Mouse (Mus musculus) embryonic facial prominence, embryonic 13.5 days (tissue): ENCODE measurements around the gene Alg2. TPM values are rescaled to one million over a fixed set of nuclear protein-coding genes. Genes with fewer than 3 reads are reported as not detected.

Experiments used
- ATAC-seq: fragments of 200-750 bp; cut with Nextera tagmentation; 2 replicates; pipeline ENCODE4 v1.8.0; 2017; ENCODE audit warnings: low read depth; ENCODE audit not compliant: insufficient number of reproducible peaks, insufficient read depth, low FRiP score, low TSS enrichment
- H3K27ac ChIP-seq: fragments of 300-500 bp; sonication (generic); 2 replicates; pipeline ENCODE4 v1.5.1; 2015; ENCODE audit warnings: moderate library complexity, mild to moderate bottlenecking, inconsistent platforms
- H3K27me3 ChIP-seq: fragments of 300-500 bp; sonication (generic); 2 replicates; pipeline ENCODE4 v1.6.1; 2015; ENCODE audit warnings: mild to moderate bottlenecking, inconsistent platforms
- H3K36me3 ChIP-seq: fragments of 300-500 bp; sonication (generic); 2 replicates; pipeline ENCODE4 v1.6.1; 2015; ENCODE audit warnings: mild to moderate bottlenecking, inconsistent platforms
- H3K4me1 ChIP-seq: fragments of 300-500 bp; sonication (generic); 2 replicates; pipeline ENCODE4 v1.6.1; 2015; ENCODE audit warnings: inconsistent platforms
- H3K4me2 ChIP-seq: fragments of 300-500 bp; sonication (generic); 2 replicates; pipeline ENCODE4 v1.6.1; 2015; ENCODE audit warnings: moderate library complexity, mild to moderate bottlenecking, inconsistent platforms
- H3K4me3 ChIP-seq: fragments of 300-500 bp; sonication (generic); 2 replicates; pipeline ENCODE4 v1.5.1; 2015; ENCODE audit warnings: mild to moderate bottlenecking, inconsistent platforms
- H3K9ac ChIP-seq: fragments of 300-500 bp; sonication (generic); 2 replicates; pipeline ENCODE4 v1.6.1; 2015; ENCODE audit warnings: mild to moderate bottlenecking, inconsistent platforms
- H3K9me3 ChIP-seq: fragments of 300-500 bp; sonication (generic); 2 replicates; pipeline ENCODE4 v1.6.1; 2016; ENCODE audit warnings: inconsistent platforms
- WGBS: fragments of 180-500 bp; shearing (Covaris S2); methylation state at CpG from one replicate; pipeline ENCODE4 v1.1.7; 2015; ENCODE audit warnings: mixed read lengths; 5-methylcytosine and 5-hydroxymethylcytosine counted together
- polyA plus RNA-seq: library from polyadenylated mRNA; unstranded; fragments of >200 nt; fragmentation: Nextera tagmentation; extraction: Ambion mirVana; gene quantifications from 2 replicates; pipeline ENCODE4 v1.2.1, GENCODE M21; 2015

Gene Alg2
- polyA plus RNA-seq, 1 experiment from 2014 or later, result 82.7 TPM

DNA sequence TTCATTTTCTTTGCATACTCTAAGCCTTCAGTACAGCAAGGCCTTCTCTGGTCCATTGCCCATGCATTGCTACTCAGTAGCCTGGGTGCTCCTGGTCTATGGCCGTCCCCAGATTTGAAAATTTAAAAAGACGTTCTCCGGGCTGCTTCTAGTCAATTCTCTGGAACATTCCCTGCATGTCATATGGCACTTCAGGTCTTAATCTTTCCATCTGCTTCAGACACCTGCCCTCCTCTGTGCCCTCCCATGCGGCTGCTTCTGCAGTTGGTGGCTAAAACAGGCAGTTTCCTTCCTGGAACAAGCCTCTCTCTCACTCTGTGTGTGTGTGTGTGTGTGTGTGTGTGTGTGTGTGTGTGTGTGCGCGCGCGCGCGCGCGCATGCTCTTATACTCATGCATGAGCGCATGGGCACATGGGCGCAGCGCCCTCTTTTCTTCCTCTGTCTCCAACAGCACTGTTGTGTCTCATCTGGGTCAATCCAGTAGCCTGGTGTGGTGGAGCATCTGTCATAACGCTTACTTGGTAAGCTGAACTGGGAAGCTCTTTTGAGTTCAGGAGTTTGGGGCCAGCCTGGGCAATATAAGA, 48.8 kb downstream of the Alg2 start:
- Histone ChIP-seq H3K27ac (no peak overlapping the region), H3K9me3 (no peaks in the 10 kb centered on the region), H3K4me1 (peaks cover 1% of the 10 kb centered on the region; the same call in 1 of the 2 replicates), H3K4me2 (no peak overlapping the region), H3K27me3 (no peaks in the 10 kb centered on the region), H3K9ac (no peak overlapping the region), H3K4me3 (no peak overlapping the region), H3K36me3 (no peaks in the 10 kb centered on the region)
- ATAC-seq, result no peak
- 90% methylated on average over 16 of the region's 16 CpGs for WGBS

GRCm38 (mm10) chr4:47424376-47424775, 49.8 kb downstream of the Alg2 start:
- Histone ChIP-seq H3K4me3 (no peak overlapping the region), H3K27me3 (no peaks in the 10 kb centered on the region), H3K4me1 (peaks cover 7% of the 10 kb centered on the region; the same call in 1 of the 2 replicates), H3K27ac (no peak overlapping the region), H3K9me3 (no peaks in the 10 kb centered on the region), H3K9ac (no peak overlapping the region), H3K36me3 (no peaks in the 10 kb centered on the region), H3K4me2 (no peak overlapping the region)
- 10% methylated on average over 2 of the region's 2 CpGs for WGBS
- ATAC-seq, result no peak

GRCm38 (mm10) chr4:47422946-47423345, 51.2 kb downstream of the Alg2 start:
- Histone ChIP-seq H3K9me3 (no peaks in the 10 kb centered on the region), H3K27me3 (no peaks in the 10 kb centered on the region), H3K4me1 (peaks cover 7% of the 10 kb centered on the region; the same call in 1 of the 2 replicates), H3K4me2 (no peak overlapping the region), H3K27ac (no peak overlapping the region), H3K36me3 (no peaks in the 10 kb centered on the region), H3K9ac (no peak overlapping the region), H3K4me3 (no peak overlapping the region)
- 86% methylated on average over 3 of the region's 3 CpGs for WGBS
- no peak for ATAC-seq

- Histone ChIP-seq H3K4me2 (no peak overlapping the region), H3K36me3 (no peaks in the 10 kb centered on the region), H3K4me3 (no peak overlapping the region), H3K9ac (no peak overlapping the region), H3K27me3 (no peaks in the 10 kb centered on the region), H3K27ac (no peak overlapping the region), H3K9me3 (no peaks in the 10 kb centered on the region), H3K4me1 (peaks cover 7% of the 10 kb centered on the region; the same call in 1 of the 2 replicates)
- no peak for ATAC-seq
- 34% methylated on average over 3 of the region's 3 CpGs for WGBS
Measured at GRCm38 (mm10) chr4:47422194-47422593, 51.9 kb downstream of the Alg2 start.

GRCm38 (mm10) chr4:47420191-47420590, 53.9 kb downstream of the Alg2 start:
- peaks cover 7% of the 10 kb centered on the region; the same call in 1 of the 2 replicates for H3K4me1 ChIP-seq
- H3K4me3 ChIP-seq, result no peak overlapping the region
- no peak overlapping the region for H3K27ac ChIP-seq
- no peak for ATAC-seq
- H3K4me2 ChIP-seq, result 0 out of 2 replicates have a peak overlapping the region, but pooled peaks have one; percentile 35
- no peaks in the 10 kb centered on the region for H3K27me3 ChIP-seq
- H3K36me3 ChIP-seq, result 0 out of 2 replicates have a peak, but pooled peaks cover 3% of the 10 kb centered on the region
- no peaks in the 10 kb centered on the region for H3K9me3 ChIP-seq
- WGBS, result 32% methylated on average over 7 of the region's 7 CpGs
- H3K9ac ChIP-seq, result no peak overlapping the region

DNA sequence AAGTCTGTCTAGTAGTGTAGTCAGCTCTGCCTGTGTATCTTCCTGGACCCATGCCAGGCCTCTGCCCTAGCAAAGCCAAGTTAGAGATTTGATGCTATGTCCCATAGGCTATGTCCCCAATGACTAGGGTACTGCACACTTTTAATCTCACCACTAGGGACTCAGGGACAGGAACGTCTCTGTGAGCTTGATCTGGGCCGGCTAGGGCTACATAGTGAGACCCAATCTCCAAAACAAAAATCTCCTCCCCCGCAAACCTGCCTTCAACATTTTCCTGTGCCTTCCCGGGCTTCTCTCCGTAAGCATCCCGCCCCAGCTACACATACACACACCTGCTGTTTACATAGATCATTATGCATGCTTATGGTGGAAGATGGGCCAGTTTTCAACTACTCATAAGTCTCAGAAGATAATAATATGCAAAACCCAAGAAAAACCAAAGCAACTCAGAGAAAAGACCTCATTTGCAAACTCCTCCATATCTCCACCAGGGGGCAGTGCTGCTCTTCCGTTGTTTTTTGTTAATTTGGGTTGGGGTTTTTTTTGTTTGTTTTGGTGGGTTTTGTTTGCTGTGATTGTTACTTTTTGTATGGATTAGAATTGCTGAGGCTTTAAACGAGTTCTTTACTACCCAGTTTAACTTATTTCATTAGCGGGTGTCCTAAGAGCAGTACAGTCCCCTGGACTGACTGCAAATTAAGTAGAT, 54.7 kb downstream of the Alg2 start:
- Histone ChIP-seq H3K4me2 (peak overlapping the region; percentile 35; the same call in 1 of the 2 replicates), H3K4me3 (no peak overlapping the region), H3K36me3 (peaks cover 7% of the 10 kb centered on the region; the same call in 1 of the 2 replicates), H3K27me3 (no peaks in the 10 kb centered on the region), H3K4me1 (peaks cover 7% of the 10 kb centered on the region; the same call in 1 of the 2 replicates), H3K27ac (no peak overlapping the region), H3K9me3 (no peaks in the 10 kb centered on the region), H3K9ac (no peak overlapping the region)
- ATAC-seq, result no peak
- WGBS, result 23% methylated on average over 9 of the region's 9 CpGs

- H3K9ac ChIP-seq, result no peak overlapping the region
- H3K4me1 ChIP-seq, result peaks cover 7% of the 10 kb centered on the region; the same call in 1 of the 2 replicates
- H3K27me3 ChIP-seq, result no peaks in the 10 kb centered on the region
- peaks cover 15% of the 10 kb centered on the region; the same call in 1 of the 2 replicates for H3K36me3 ChIP-seq
- no peak overlapping the region for H3K4me3 ChIP-seq
- no peak overlapping the region for H3K4me2 ChIP-seq
- WGBS, result 74% methylated on average over 3 of the region's 3 CpGs
- no peak for ATAC-seq
- no peaks in the 10 kb centered on the region for H3K9me3 ChIP-seq
- H3K27ac ChIP-seq, result no peak overlapping the region
Measured at GRCm38 (mm10) chr4:47417871-47418270, 56.3 kb downstream of the Alg2 start.

Other genes starting within 250 kb of the Alg2 start
- 45.1 and 45.7 TPM in 2 replicates for gene Tgfbr1, start 121.1 kb downstream of the Alg2 start, polyA plus RNA-seq
- 383 and 447 TPM in 2 replicates for gene Sec61b, start 325 bp upstream of the Alg2 start, polyA plus RNA-seq